Mouse (Mus musculus) gastrocnemius, adult 18-20 months (tissue): ENCODE measurements around the gene 2410137M14Rik. TPM values are rescaled to one million over a fixed set of nuclear protein-coding genes. Genes with fewer than 3 reads are reported as not detected.
"Not testable (repeated sequence)": the region's sequence is repeated elsewhere in the genome, so short reads cannot be mapped to it uniquely, and the experiment has no call there.

Source experiments
- DNase-seq: peaks from one replicate; pipeline ENCODE4 v3.0.0; 2021; ENCODE audit warnings: low spot score
- total RNA-seq, 2 experiments: library from RNA; stranded (reverse); gene quantifications; 2 replicates each; pipeline ENCODE4 v1.2.3; 2021

The 2410137M14Rik gene
- total RNA-seq, 2 experiments from 2014 or later: 0.37 TPM; not detected in 1

GRCm38 (mm10) chr17:36994528-36994927 is 13.5 kb upstream of the 2410137M14Rik start:
- DNase-seq: no peak

GRCm38 (mm10) chr17:36993770-36994325 is 12.8 kb upstream of the 2410137M14Rik start:
- no peak for DNase-seq

GRCm38 (mm10) chr17:36992336-36993104 is 11.5 kb upstream of the 2410137M14Rik start:
- DNase-seq: no peak

- DNase-seq: not testable (repeated sequence)
Observed at GRCm38 (mm10) chr17:36990630-36991029, 9.6 kb upstream of the 2410137M14Rik start.

- no peak for DNase-seq
Observed at GRCm38 (mm10) chr17:36989437-36989836, 8.4 kb upstream of the 2410137M14Rik start, which contains the start of gene H2-M5. H2-M5 (minus strand) TSS chr17:36989537.

GRCm38 (mm10) chr17:36988475-36988874 is 7.4 kb upstream of the 2410137M14Rik start:
- DNase-seq: no peak

GRCm38 (mm10) chr17:36982253-36983155 is 1.5 kb upstream of the 2410137M14Rik start:
- no peak for DNase-seq

GRCm38 (mm10) chr17:36981845-36982244 is 808 bp upstream of the 2410137M14Rik start:
- DNase-seq: no peak

- DNase-seq: no peak
Observed at GRCm38 (mm10) chr17:36973271-36973787, 7.7 kb downstream of the 2410137M14Rik start.

GRCm38 (mm10) chr17:36972791-36973190 is 8.2 kb downstream of the 2410137M14Rik start:
- DNase-seq: no peak

- no peak for DNase-seq
Observed at GRCm38 (mm10) chr17:36971172-36971850, 9.7 kb downstream of the 2410137M14Rik start.

- no peak for DNase-seq
Observed at GRCm38 (mm10) chr17:36970316-36970890, 10.6 kb downstream of the 2410137M14Rik start.

GRCm38 (mm10) chr17:36966875-36967274 is 14.2 kb downstream of the 2410137M14Rik start:
- DNase-seq: no peak

GRCm38 (mm10) chr17:36961125-36961524 is 19.9 kb downstream of the 2410137M14Rik start:
- no peak for DNase-seq

GRCm38 (mm10) chr17:36958884-36959283 is 22.2 kb downstream of the 2410137M14Rik start:
- no peak for DNase-seq

- DNase-seq: peak; percentile 94
Observed at GRCm38 (mm10) chr17:36957999-36958743, 22.9 kb downstream of the 2410137M14Rik start, which contains the start of the genes Znrd1 and Znrd1as. Znrd1 (minus strand) TSS chr17:36958559. Znrd1as (plus strand) TSS chr17:36958592.

GRCm38 (mm10) chr17:36953062-36953461 is 28.0 kb downstream of the 2410137M14Rik start:
- no peak for DNase-seq

GRCm38 (mm10) chr17:36952631-36953030 is 28.4 kb downstream of the 2410137M14Rik start:
- DNase-seq: no peak
